In the genomic region with DNA sequence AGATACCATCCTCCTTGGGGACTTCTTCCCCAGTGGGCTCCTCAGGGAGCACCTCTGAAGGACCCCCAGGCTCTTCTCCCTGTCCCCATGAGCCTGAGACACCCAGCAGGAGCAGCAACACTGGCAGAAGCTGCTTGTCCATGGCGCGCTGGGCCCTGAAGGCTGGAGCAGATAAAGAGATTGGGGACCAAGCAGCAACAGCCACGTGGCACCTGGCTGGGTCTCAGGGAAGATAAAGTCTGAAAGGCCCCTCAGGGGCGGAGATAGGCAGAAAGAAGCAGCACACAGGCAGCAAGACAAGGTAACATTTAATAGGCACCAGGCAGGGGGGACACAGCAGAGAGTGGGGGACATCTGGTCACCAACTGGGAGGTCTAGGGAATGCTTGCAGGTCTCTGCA, we compare ENCODE assay signal across 18 mouse cellular contexts. TPM values are rescaled to one million over a fixed set of nuclear protein-coding genes. Genes with fewer than 3 reads are reported as not detected.
DNase-seq lines count a peak whose midpoint lies in the region; ATAC-seq lines count a peak whose summit lies in the region.
"Had no signal": no experiment of that assay in that cellular context is flagged by ENCODE, and none has a peak within 500 bp of the region (broad histone marks: within the 10 kb centered on the region; RNA-seq: fewer than 3 reads in every experiment).

TSS of gene Pdia2 (minus strand) at position 196 of the 400 bp plus-strand sequence.

- no peak within 1 kb of the TSS for H3K9ac ChIP-seq in limb, embryonic 13.5 days

- no peak within 1 kb of the TSS for H3K27ac ChIP-seq in limb, embryonic 13.5 days
- H3K27ac ChIP-seq in limb, embryonic 10.5 days, result no peak within 1 kb of the TSS
- H3K27ac ChIP-seq: left cerebral cortex, adult 2 months; midbrain, embryonic 10.5 days had no signal

- peaks cover 48% of the 10 kb centered on the region for H3K36me3 ChIP-seq in limb, embryonic 13.5 days
- peaks cover 50% of the 10 kb centered on the region for H3K36me3 ChIP-seq in limb, embryonic 10.5 days

- WGBS in limb, embryonic 13.5 days, result 75% methylated on average over 4 of the region's 4 CpGs
- 76% methylated on average over 4 of the region's 4 CpGs for WGBS in limb, embryonic 10.5 days

- ATAC-seq in limb, embryonic 13.5 days (ENCODE audit: low FRiP score, low read depth), result no peak
- ATAC-seq: Patski had no signal

- 0 out of 2 replicates have a peak within 1 kb of the TSS, but pooled peaks have one; percentile 96 for H3K4me2 ChIP-seq in limb, embryonic 13.5 days (replicated peaks)

- H3K4me1 ChIP-seq in limb, embryonic 13.5 days, result peaks cover 24% of the 10 kb centered on the region
- H3K4me1 ChIP-seq in limb, embryonic 10.5 days, result peaks cover 26% of the 10 kb centered on the region

- no peaks in the 10 kb centered on the region for H3K9me3 ChIP-seq in limb, embryonic 13.5 days
- H3K9me3 ChIP-seq in limb, embryonic 10.5 days (replicated peaks), result no peaks in the 10 kb centered on the region
- H3K9me3 ChIP-seq: midbrain, embryonic 10.5 days had no signal

- no peak within 1 kb of the TSS for H3K4me3 ChIP-seq in limb, embryonic 13.5 days
- H3K4me3 ChIP-seq in limb, embryonic 10.5 days, result no peak within 1 kb of the TSS

- peaks cover 53% of the 10 kb centered on the region for H3K27me3 ChIP-seq in limb, embryonic 13.5 days
- peaks cover 59% of the 10 kb centered on the region for H3K27me3 ChIP-seq in limb, embryonic 10.5 days (ENCODE audit: low read depth, poor library complexity, severe bottlenecking)
- H3K27me3 ChIP-seq: Patski had no signal

- no peak for DNase-seq in limb, embryonic 10.5 days (ENCODE audit: low spot score)
- peak; percentile 81 for DNase-seq in c-Kit-positive CD71-positive TER-119-positive erythroid progenitor cells, embryonic 14.5 days (ENCODE audit: low spot score)
- DNase-seq in liver, result peak; percentile 88
- peak; percentile 71 to 76 for DNase-seq in spleen, postnatal 4 days (ENCODE audit: low spot score in 2 of 2)
- no peak for DNase-seq in kidney, adult 8-10 months
- no peak for DNase-seq in kidney, adult 18-20 months
- DNase-seq in cerebellum, adult 9-10 months, result no peak
- DNase-seq: adrenal gland, adult 8-10 months; cerebellum, postnatal 25 days; kidney, postnatal 14 days; lung, adult 2 months; right cerebral cortex, postnatal 4 days had no signal

RNA-seq across cellular contexts. Expression of gene Pdia2, which starts in this region (rescaled TPM):
- polyA plus RNA-seq in limb, embryonic 13.5 days (2015; fragmentation: Nextera tagmentation; extraction: Ambion mirVana), result 0.25 and 0.91 TPM in 2 replicates
- polyA plus RNA-seq in limb, embryonic 10.5 days (2016; fragmentation: Nextera tagmentation; extraction: Ambion mirVana), result 0.53 and 0.58 TPM in 2 replicates
- polyA plus RNA-seq: heart, postnatal 0 days; thymus, postnatal 0 days had no signal

Comparison
In these comparisons a context has a peak if more than half of its experiments do, and no peak if none do; other contexts are left out.
1. DNase-seq: peak in c-Kit-positive CD71-positive TER-119-positive erythroid progenitor cells, embryonic 14.5 days (single experiment), liver (single experiment) and spleen, postnatal 4 days (2 of 2); none in limb, embryonic 10.5 days (single experiment), kidney, adult 8-10 months (0 of 2), kidney, adult 18-20 months (single experiment) and cerebellum, adult 9-10 months (single experiment).